Mouse (Mus musculus): Measurements from ENCODE around the gene Eno2. TPM values are rescaled to one million over a fixed set of nuclear protein-coding genes. Genes with fewer than 3 reads are reported as not detected.

The Eno2 gene
- total RNA-seq, 4 experiments from 2014 or later: 23.0 to 74.2 (median 42.8) TPM

DNA sequence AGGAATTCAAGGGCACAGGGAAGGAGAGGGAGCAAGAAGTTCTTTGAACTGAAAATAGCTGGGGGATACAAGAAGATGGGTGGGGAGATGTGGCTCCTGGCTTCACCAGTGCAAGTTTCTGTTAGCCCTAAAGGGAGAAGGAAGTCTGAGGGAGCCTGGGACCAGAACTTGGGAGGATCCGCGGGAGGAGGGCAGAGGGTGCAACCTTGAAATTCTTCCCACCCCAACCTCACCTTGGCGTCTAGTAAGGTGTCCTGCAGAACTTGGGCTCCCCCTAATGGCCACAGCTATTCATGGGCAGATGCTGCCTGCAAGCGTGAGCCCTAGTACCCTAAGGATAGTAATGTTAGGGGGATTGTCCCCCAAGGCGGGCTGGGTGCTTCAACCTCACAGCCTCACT is 10.2 kb downstream of the Eno2 start:
- DNase-seq: peak; percentile 76

- DNase-seq: no peak
These were observed 10.6 kb downstream of the Eno2 start for GRCm38 (mm10) chr6:124758849-124759232.

- DNase-seq: peak; percentile 52
These were observed 11.3 kb downstream of the Eno2 start for GRCm38 (mm10) chr6:124757909-124758848.

DNA sequence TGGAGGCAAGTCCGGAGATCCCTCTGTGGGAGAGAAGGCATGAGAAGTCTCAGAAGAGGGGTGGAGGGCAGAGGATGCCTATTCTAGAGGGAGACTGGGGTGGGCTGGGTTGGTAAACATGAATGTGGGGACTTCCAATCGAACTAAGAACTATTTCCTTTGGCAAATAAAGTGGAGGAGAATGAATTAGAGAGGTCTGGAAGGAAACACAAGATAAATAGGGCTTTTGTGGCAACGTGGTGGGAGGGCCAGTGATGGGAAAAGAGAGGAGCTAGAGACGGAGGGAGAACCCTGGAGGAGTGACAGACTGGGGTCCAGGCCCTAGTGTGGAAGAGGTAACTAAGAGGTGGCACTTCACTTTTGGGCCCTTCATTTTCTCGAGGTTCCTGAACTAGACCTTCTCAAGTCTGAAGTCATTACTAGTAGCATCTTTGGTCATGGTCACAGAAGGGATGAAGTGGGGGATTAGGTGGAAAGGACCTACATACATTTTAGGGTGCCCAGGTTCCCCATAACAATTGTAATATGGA is 12.1 kb downstream of the Eno2 start:
- DNase-seq: no peak

- DNase-seq: peak; percentile 81
These were observed 12.7 kb downstream of the Eno2 start for GRCm38 (mm10) chr6:124756652-124757350.

- DNase-seq: peak; percentile 59
These were observed 13.5 kb downstream of the Eno2 start, which contains the start of the genes Gm45234 and Atn1 for GRCm38 (mm10) chr6:124755831-124756595. Gene Gm45234 (minus strand): TSS chr6:124756021. Gene Atn1 (minus strand): TSS chr6:124756524.

DNA sequence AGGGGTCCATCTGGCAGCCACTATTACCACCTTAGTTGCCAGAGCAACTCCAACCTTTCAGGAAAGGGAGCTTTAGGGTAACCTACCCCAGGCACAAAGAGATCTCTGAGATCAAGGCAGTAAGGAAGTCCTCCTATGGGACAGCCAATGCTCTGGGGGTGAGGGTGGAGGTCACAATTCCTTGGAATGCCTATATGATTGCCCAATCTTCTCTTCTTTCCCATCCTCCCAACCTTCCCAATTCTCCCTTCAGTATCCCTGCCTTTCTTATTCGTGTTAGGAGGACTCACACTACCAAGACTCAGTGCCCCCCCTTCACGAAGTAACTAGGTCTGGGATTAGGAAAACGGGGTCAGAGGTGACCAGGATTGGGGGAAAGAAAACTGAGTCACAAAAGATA is 14.2 kb downstream of the Eno2 start:
- DNase-seq: no peak

DNA sequence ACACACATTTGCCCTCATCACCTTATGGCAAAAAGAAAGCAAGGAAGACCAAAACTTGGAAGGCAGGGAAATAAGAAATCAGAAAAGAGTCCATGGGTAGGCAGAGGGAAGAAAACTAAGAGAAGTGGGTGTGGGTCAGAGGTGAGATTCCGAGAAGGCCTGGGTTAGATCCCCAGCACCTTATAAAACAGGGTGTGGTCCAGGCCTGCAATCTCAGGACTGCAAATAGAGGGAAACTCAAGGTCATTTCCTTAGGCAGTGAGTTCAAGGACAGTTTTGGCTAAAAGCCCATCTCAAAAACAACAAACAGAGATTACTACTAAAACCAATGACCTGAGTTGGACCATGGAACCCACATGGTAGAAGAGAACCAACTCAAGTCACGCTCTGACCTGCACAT is 15.6 kb downstream of the Eno2 start:
- no peak for DNase-seq

- DNase-seq: no peak
These were observed 19.1 kb downstream of the Eno2 start for GRCm38 (mm10) chr6:124750405-124750804.

DNA sequence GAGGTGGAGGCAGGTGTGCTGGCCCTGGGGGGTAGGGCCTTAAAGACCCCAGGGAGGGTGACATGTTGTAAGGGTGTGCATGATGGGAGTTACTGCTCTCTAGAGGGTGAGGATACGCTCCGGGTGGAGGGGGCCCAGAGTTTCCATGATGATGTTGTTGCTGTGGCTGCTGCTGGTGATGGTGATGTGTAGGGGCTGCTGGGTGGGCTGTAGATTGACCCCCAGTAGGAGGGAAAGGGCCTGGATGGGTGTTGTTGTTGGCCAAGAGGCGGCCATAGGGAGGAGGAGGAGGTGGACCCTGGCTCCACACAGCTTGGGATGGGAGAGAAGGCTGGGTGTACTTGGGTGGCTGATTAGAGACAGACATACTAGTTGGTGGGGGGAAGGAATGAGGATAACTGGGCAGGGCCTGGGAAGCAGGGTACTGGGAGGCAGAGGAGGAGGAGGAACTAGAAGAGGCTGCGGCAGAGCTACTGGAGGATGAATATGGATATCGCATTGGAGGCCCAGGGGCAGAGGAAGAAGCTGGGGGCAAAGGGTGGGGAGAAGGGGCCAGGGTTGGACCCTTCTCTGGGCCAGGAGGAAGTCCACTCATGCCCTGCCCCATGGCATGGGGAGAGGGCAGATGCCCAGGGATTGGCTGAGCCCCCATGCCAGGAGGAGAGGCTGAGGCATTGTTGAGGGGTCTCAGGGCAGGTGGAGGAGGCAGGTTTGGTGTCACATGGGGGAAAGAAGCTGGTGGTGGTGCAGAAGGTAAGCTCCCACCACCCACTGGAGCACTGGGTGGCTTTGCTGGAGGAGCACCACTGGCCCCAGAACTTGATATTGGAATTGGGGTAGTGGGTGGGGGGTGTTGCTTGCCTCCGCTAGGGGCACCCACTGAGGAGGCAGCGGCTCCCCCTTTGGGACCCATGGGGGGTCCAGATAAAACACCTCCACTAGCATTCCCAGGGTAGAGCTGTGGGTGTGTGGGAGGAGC is 22.5 kb downstream of the Eno2 start:
- no peak for DNase-seq

DNA sequence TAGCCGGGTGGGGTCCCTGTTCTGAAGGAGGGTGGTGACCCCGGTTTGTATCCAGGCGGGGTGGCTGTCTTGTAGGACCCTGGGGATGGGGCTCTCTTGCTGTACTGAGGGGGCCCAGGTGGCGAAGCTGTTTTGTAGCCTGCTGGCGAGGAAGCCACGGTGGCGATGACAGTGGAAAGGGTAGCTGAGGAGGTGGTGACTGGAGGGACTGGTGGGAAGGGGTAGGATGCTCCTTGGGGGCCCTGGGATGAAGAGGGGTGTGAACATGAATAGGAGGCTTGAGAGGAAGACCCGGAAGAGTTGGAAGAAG is 23.2 kb downstream of the Eno2 start:
- no peak for DNase-seq

DNA sequence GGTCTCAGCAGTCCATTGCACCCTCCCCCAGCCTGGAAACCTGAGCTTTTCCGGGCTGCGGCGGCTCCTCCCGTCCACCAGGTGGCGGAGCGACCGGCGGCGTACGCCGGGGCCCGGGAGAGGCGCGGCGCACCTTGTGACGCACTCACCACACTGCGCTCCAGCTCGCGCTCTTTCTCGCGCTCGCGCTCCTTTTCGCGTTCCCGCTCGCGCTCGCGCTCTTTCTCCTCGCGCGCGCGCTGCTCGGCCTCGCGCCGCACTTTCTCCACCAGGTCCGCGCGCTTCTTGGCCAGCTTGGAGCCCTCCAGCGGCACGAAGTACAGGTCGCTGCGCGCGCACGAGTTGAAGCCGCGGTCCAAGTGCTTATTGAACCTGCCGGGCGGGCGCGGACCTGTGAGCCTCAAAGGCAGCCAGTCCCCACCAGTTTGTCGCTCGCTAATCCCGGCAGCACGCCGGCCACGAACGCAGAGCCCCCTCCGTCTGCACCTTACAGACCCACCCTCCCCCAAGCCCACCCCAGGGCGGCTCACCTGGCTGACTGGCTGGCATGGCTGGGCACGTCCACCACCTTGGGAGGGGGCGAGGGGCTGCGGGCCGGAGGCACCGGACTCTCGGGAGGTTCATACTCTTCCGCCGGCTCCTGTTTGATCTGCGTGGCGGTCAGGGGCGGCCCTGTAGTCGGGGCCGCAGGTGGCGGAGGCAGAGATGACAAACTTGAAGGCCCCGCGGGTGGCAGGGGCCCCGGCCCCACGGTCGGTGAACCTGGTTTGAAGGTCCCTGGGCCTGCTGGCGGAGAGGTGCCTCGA is 23.8 kb downstream of the Eno2 start:
- peak; percentile 91 for DNase-seq

DNA sequence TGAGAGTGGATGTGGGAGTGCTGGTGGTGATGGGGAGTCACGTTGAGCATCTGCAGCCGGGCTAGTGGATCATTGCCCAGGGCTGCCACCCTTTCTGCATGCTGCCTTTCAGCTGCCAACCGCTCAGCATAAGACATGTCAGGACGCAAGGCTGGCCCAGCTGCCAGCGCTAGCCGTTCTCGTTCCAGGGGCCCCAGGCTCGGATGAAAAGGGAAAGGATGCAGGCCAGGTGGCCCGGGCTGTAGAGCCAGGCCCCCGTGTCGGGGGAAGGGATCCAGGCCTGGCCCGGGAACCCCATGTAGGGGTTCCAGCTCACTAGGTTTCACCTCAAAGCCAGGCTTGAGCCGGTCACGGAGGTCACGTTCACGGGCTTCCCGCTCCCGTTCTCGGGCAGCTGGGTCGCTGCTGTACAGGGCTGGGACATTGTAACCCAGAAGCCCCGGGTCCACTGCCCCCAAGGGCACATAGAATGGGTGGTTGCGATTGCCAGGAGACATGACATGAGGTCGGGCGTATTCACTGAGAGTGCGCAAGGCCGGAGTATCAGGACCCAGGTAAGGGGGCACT is 24.6 kb downstream of the Eno2 start:
- no peak for DNase-seq

- DNase-seq: no peak
These were observed 25.8 kb downstream of the Eno2 start for GRCm38 (mm10) chr6:124743647-124744046.

DNA sequence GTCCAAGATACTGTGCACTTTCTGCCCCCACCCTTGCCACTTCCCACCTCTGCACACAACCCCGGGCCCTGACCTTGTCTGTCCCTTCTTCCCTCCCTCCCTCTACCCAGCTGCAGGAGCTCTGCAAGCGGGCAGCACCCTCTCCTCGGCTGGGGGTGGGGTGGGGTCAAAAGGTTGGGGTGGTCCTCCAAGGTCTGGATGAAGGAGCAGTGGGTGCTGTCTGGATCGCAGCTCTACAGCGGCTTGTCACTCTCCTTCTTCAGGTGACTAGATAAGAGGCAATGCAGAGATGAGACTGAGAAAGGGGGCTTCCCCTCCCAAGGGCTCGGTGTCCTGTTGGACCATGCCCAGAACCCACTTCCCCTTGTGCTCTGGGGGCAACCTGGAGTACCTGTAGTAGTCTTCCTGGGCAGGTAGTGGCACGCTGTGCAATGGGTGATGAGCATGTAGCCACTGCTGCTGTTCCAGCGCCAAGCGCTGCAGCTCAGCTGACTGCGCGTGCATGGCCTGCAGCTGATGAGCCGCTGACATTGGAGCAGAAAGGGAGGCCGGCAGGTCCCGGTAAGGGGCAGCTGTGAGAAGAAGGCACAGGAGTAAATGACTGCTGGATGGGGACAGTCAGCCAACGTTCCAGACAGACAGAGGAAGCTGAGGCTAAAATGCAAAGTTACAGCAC is 26.5 kb downstream of the Eno2 start:
- DNase-seq: no peak

DNA sequence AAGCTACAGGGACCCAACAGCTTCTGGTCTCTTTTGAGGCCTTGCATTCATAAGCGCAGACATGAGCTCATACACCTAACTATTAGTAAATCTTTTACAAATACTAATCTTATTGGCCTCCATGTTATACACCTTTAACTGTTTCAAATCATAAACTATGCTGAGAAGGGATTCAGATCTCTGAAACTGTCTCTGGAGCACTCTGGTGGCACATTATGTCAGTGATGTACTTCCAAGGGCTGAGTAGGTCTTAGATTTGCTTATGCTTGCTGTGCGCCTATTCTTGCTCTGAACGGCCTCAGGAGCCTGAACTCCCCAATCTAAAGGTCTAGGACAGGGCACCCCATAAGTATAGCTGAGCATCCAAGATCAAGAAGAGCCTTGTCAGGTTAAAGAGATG is 27.6 kb downstream of the Eno2 start:
- no peak for DNase-seq

GRCm38 (mm10) chr6:124740888-124741761 is 28.3 kb downstream of the Eno2 start, which contains the start of gene Grcc10:
Gene Grcc10 (minus strand): TSS chr6:124741374.
- DNase-seq: peak; percentile 87

DNA sequence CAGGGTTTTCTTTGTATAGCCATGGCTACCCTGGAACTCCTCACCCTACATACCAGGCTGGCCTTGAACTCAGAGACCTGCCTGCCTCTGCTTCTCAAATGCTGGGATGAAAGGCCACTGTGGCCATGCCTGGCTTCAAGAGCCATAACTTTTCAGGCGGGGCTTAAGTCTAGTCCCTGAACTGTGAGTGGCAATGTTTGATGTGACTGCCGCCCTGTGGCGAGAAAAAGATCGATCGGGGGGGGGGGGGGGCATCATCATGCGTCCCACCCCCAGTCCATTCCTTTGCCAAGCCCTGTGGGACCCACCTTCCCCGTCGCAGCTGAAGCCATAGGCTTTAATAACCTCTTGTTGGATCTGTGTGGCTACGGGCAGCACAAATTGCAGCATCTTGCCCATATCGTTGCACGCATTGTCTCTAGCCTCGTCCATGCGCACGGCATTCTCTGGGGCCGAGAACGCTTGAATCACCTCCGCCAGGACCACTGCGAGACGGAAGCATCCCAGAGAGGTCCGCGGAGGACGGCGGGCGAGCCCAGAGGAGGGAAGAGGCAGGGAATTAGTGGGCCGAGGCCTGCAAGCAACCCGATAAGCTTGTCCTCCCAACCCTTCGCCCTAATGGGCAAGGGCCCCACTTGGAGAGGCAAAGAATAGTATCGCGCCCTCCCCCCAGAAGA is 29.1 kb downstream of the Eno2 start:
- peak; percentile 47 for DNase-seq
